Mouse (Mus musculus) gastrocnemius, adult 8-10 months (tissue): ENCODE measurements at regions not wholly inside any gene's neighbourhood (a gene's known extent, or its start where the extent isn't known, plus 50 kb on each side); places are given as distances from the start of the nearest gene placed in this dataset.
"Not testable (repeated sequence)": the region's sequence is repeated elsewhere in the genome, so short reads cannot be mapped to it uniquely, and the experiment has no call there.

ENCODE experiments used
- DNase-seq, 2 experiments: peaks; one replicate each; pipeline ENCODE4 v3.0.0; 2022; ENCODE audit warnings: low spot score in 2 of 2

GRCm38 (mm10) chr15:59734376-59734775 lies 282.0 kb downstream of the 4933412E24Rik start:
- no peak for DNase-seq

GRCm38 (mm10) chr15:59733932-59734331 lies 282.5 kb downstream of the 4933412E24Rik start:
- DNase-seq, result no peak

GRCm38 (mm10) chr15:59733031-59733810 lies 283.2 kb downstream of the 4933412E24Rik start:
- no peak for DNase-seq

- no peak for DNase-seq
These were observed 285.3 kb downstream of the 4933412E24Rik start for GRCm38 (mm10) chr15:59731129-59731528.

GRCm38 (mm10) chr15:59728817-59729560 lies 287.4 kb downstream of the 4933412E24Rik start:
- no peak for DNase-seq

- DNase-seq, result peak; percentile 23 to 54
These were observed 288.2 kb downstream of the 4933412E24Rik start for GRCm38 (mm10) chr15:59728131-59728601.

GRCm38 (mm10) chr15:59725881-59726280 lies 290.5 kb downstream of the 4933412E24Rik start:
- DNase-seq, result no peak

GRCm38 (mm10) chr15:59722661-59723413 lies 293.6 kb downstream of the 4933412E24Rik start:
- no peak for DNase-seq

GRCm38 (mm10) chr15:59721420-59721819 lies 295.0 kb downstream of the 4933412E24Rik start:
- DNase-seq, result no peak

GRCm38 (mm10) chr15:59721018-59721417 lies 295.4 kb downstream of the 4933412E24Rik start:
- DNase-seq, result no peak

- no peak for DNase-seq
These were observed 296.3 kb downstream of the 4933412E24Rik start for GRCm38 (mm10) chr15:59720149-59720548.

- not testable (repeated sequence) for DNase-seq
These were observed 296.9 kb downstream of the 4933412E24Rik start for GRCm38 (mm10) chr15:59719383-59720128.

- no peak for DNase-seq
These were observed 299.5 kb downstream of the 4933412E24Rik start for GRCm38 (mm10) chr15:59716872-59717271.

GRCm38 (mm10) chr15:59715951-59716350 lies 300.5 kb downstream of the 4933412E24Rik start:
- no peak for DNase-seq

- no peak for DNase-seq
These were observed 302.3 kb downstream of the 4933412E24Rik start for GRCm38 (mm10) chr15:59713965-59714739.

- no peak for DNase-seq
These were observed 304.2 kb downstream of the 4933412E24Rik start for GRCm38 (mm10) chr15:59712077-59712752.

- no peak for DNase-seq
These were observed 306.5 kb downstream of the 4933412E24Rik start for GRCm38 (mm10) chr15:59709925-59710324.

GRCm38 (mm10) chr15:59708402-59708801 lies 308.0 kb downstream of the 4933412E24Rik start:
- DNase-seq, result no peak

GRCm38 (mm10) chr15:59707081-59707480 lies 309.3 kb downstream of the 4933412E24Rik start:
- DNase-seq, result no peak
